In the genomic region with DNA sequence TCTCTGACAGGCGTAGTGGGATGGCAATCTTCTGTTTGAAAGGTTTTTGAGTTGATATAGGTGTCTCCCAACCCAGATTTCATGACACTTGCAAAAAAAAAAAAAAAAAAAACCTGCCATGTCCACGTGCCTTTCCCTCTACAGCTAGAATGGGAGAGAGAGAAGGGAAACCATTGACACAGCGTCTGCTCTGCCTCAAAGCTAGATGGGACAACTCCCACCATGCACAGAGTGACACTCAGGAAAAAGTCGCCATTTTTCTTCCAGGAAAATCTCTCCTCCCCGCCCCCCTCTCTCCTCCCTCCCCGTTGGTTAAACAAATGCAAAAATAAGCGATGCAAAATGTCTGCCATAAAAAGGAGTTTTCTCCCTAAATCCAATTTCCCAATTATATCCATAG, we compare ENCODE assay signal across 8 mouse cellular contexts.
A peak's percentile ranks its signal among the peaks of the same experiment; 100 is the strongest.
DNase-seq lines count a peak whose midpoint lies in the region; ATAC-seq and TF ChIP-seq lines count a peak whose summit lies in the region.

No protein-coding gene starts in this region.

- H3K27ac ChIP-seq in liver, embryonic 12.5 days: peak overlapping the region; percentile 60; the same call in 1 of the 2 replicates
- H3K27ac ChIP-seq in liver, postnatal 0 days (ENCODE audit: low read depth): no peak overlapping the region
- H3K27ac ChIP-seq in embryonic facial prominence, embryonic 15.5 days (replicated peaks): peak overlapping the region; percentile 95
- H3K27ac ChIP-seq in hindbrain, embryonic 13.5 days: peak overlapping the region; percentile 98
- peak overlapping the region; percentile 90 for H3K27ac ChIP-seq in neural tube, embryonic 12.5 days
- no peak overlapping the region for H3K27ac ChIP-seq in thymus, adult 2 months (ENCODE audit: control insufficient read depth, insufficient read depth, low read length)

- no peak for TF ChIP-seq CTCF in liver, postnatal 0 days (IDR thresholded peaks at IDR 0.05; ENCODE audit: low read depth)
- TF ChIP-seq CTCF in thymus, adult 2 months (IDR thresholded peaks at IDR 0.05; ENCODE audit: borderline replicate concordance, control insufficient read depth, extremely low read depth, insufficient read depth, low read length, poor library complexity): no peak

- H3K9ac ChIP-seq in liver, embryonic 12.5 days: no peak overlapping the region
- no peak overlapping the region for H3K9ac ChIP-seq in liver, postnatal 0 days (replicated peaks)
- no peak overlapping the region for H3K9ac ChIP-seq in embryonic facial prominence, embryonic 15.5 days
- H3K9ac ChIP-seq in hindbrain, embryonic 13.5 days: peak overlapping the region; percentile 73
- H3K9ac ChIP-seq in neural tube, embryonic 12.5 days: peak overlapping the region; percentile 48; the same call in 1 of the 2 replicates

- DNase-seq in liver, postnatal 0 days: no peak
- DNase-seq in thymus, adult 2 months: no peak
- DNase-seq in T-cell, adult 2 months (ENCODE audit: low spot score): no peak
- no peak for DNase-seq in thymus, adult 18-20 months

- H3K36me3 ChIP-seq in liver, embryonic 12.5 days: no peaks in the 10 kb centered on the region
- no peaks in the 10 kb centered on the region for H3K36me3 ChIP-seq in liver, postnatal 0 days (replicated peaks; ENCODE audit: insufficient read depth, low read length)
- H3K36me3 ChIP-seq in embryonic facial prominence, embryonic 15.5 days: no peaks in the 10 kb centered on the region
- no peaks in the 10 kb centered on the region for H3K36me3 ChIP-seq in hindbrain, embryonic 13.5 days
- no peaks in the 10 kb centered on the region for H3K36me3 ChIP-seq in neural tube, embryonic 12.5 days
- no peaks in the 10 kb centered on the region for H3K36me3 ChIP-seq in thymus, adult 2 months (ENCODE audit: control insufficient read depth, insufficient read depth, low read length)

- ATAC-seq in liver, embryonic 12.5 days: no peak
- no peak for ATAC-seq in liver, postnatal 0 days
- no peak for ATAC-seq in embryonic facial prominence, embryonic 15.5 days (ENCODE audit: insufficient number of reproducible peaks, low FRiP score, low TSS enrichment, low read depth)
- ATAC-seq in hindbrain, embryonic 13.5 days (ENCODE audit: low FRiP score): no peak
- ATAC-seq in neural tube, embryonic 12.5 days (ENCODE audit: low FRiP score, low read depth): no peak

- TF ChIP-seq POLR2A in thymus, adult 2 months (IDR thresholded peaks at IDR 0.05; ENCODE audit: control insufficient read depth, extremely low read depth, insufficient read depth, low read length, poor library complexity): no peak

- H3K27me3 ChIP-seq in liver, embryonic 12.5 days (replicated peaks): peaks cover 11% of the 10 kb centered on the region
- H3K27me3 ChIP-seq in liver, postnatal 0 days (ENCODE audit: insufficient read depth, low read length): 0 out of 2 replicates have a peak, but pooled peaks cover 6% of the 10 kb centered on the region
- H3K27me3 ChIP-seq in embryonic facial prominence, embryonic 15.5 days: no peaks in the 10 kb centered on the region
- H3K27me3 ChIP-seq in hindbrain, embryonic 13.5 days: no peaks in the 10 kb centered on the region
- H3K27me3 ChIP-seq in neural tube, embryonic 12.5 days (replicated peaks): no peaks in the 10 kb centered on the region
- no peaks in the 10 kb centered on the region for H3K27me3 ChIP-seq in thymus, adult 2 months (ENCODE audit: control insufficient read depth, insufficient read depth, low read length)

- no peaks in the 10 kb centered on the region for H3K9me3 ChIP-seq in liver, embryonic 12.5 days (replicated peaks)
- H3K9me3 ChIP-seq in liver, postnatal 0 days (ENCODE audit: low read length): no peaks in the 10 kb centered on the region
- no peaks in the 10 kb centered on the region for H3K9me3 ChIP-seq in embryonic facial prominence, embryonic 15.5 days (replicated peaks)
- no peaks in the 10 kb centered on the region for H3K9me3 ChIP-seq in hindbrain, embryonic 13.5 days
- no peaks in the 10 kb centered on the region for H3K9me3 ChIP-seq in neural tube, embryonic 12.5 days

- H3K4me3 ChIP-seq in liver, embryonic 12.5 days: no peak overlapping the region
- H3K4me3 ChIP-seq in liver, postnatal 0 days (ENCODE audit: low read depth, low read length): no peak overlapping the region
- no peak overlapping the region for H3K4me3 ChIP-seq in embryonic facial prominence, embryonic 15.5 days (replicated peaks)
- peak overlapping the region; percentile 25; the same call in 1 of the 2 replicates for H3K4me3 ChIP-seq in hindbrain, embryonic 13.5 days
- no peak overlapping the region for H3K4me3 ChIP-seq in neural tube, embryonic 12.5 days
- no peak overlapping the region for H3K4me3 ChIP-seq in thymus, adult 2 months (ENCODE audit: control insufficient read depth, insufficient read depth, low read length)

- H3K4me1 ChIP-seq in liver, embryonic 12.5 days: 0 out of 2 replicates have a peak, but pooled peaks cover 2% of the 10 kb centered on the region
- H3K4me1 ChIP-seq in liver, postnatal 0 days (ENCODE audit: insufficient read depth): peaks cover 5% of the 10 kb centered on the region; the same call in 1 of the 2 replicates
- H3K4me1 ChIP-seq in embryonic facial prominence, embryonic 15.5 days: peaks cover 27% of the 10 kb centered on the region
- H3K4me1 ChIP-seq in hindbrain, embryonic 13.5 days (replicated peaks): peaks cover 39% of the 10 kb centered on the region
- H3K4me1 ChIP-seq in neural tube, embryonic 12.5 days: peaks cover 19% of the 10 kb centered on the region
- H3K4me1 ChIP-seq in thymus, adult 2 months (replicated peaks; ENCODE audit: control insufficient read depth, insufficient read depth, low read length): no peaks in the 10 kb centered on the region

- TF ChIP-seq EP300 in liver, postnatal 0 days (IDR thresholded peaks at IDR 0.05; ENCODE audit: low read depth): no peak

- H3K4me2 ChIP-seq in liver, embryonic 12.5 days: peak overlapping the region; percentile 59; the same call in 1 of the 2 replicates
- no peak overlapping the region; the same call in 1 of the 2 replicates for H3K4me2 ChIP-seq in liver, postnatal 0 days (ENCODE audit: low read depth, low read length)
- H3K4me2 ChIP-seq in embryonic facial prominence, embryonic 15.5 days (replicated peaks): peak overlapping the region; percentile 65
- peak overlapping the region; percentile 53 for H3K4me2 ChIP-seq in hindbrain, embryonic 13.5 days
- peak overlapping the region; percentile 56 for H3K4me2 ChIP-seq in neural tube, embryonic 12.5 days (replicated peaks)

- WGBS in liver, embryonic 12.5 days (ENCODE audit: insufficient replicate concordance): 46% methylated on average over 7 of the region's 7 CpGs
- WGBS in liver, postnatal 0 days (ENCODE audit: insufficient replicate concordance): 59% methylated on average over 7 of the region's 7 CpGs
- 47% methylated on average over 7 of the region's 7 CpGs for WGBS in embryonic facial prominence, embryonic 15.5 days
- 30% methylated on average over 7 of the region's 7 CpGs for WGBS in hindbrain, embryonic 13.5 days
- 42% methylated on average over 7 of the region's 7 CpGs for WGBS in neural tube, embryonic 12.5 days
- 87% methylated on average over 7 of the region's 7 CpGs for WGBS in thymus, adult 2 months

Comparison
In these comparisons a context has a peak if more than half of its experiments do, and no peak if none do; other contexts are left out.
1. H3K27ac ChIP-seq: peak in liver, embryonic 12.5 days (single experiment), embryonic facial prominence, embryonic 15.5 days (single experiment), hindbrain, embryonic 13.5 days (single experiment) and neural tube, embryonic 12.5 days (single experiment); none in liver, postnatal 0 days (single experiment) and thymus, adult 2 months (single experiment).
2. H3K9ac ChIP-seq: peak in hindbrain, embryonic 13.5 days (single experiment) and neural tube, embryonic 12.5 days (single experiment); none in liver, embryonic 12.5 days (single experiment), liver, postnatal 0 days (single experiment) and embryonic facial prominence, embryonic 15.5 days (single experiment).